Mouse (Mus musculus) thymus, postnatal 14 days (tissue): ENCODE measurements around the gene Dcst2.

Source experiments
- DNase-seq: peaks from one replicate; pipeline ENCODE4 v3.0.0; 2021

The Dcst2 gene

DNA sequence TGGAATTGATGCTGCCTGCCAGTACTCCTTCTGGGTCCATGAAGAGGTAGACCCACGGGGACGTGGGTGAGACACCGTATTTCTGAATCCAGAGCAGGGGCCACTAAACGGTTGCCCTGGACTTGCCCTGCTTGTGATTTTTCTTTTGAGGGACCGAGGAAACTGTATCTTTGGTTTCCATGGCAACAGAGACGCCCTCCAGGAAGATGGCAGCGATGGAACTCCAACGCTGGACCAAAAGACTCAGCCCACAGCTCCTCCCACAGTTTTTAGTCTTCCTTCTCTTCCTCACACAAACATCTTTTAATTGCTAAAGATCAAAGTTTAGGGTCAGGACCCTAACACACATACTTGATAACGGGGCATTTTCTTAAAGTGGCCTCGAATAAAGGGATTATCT is 29.8 kb upstream of the Dcst2 start:
- DNase-seq, result no peak

GRCm38 (mm10) chr3:89332476-89332875 is 29.3 kb upstream of the Dcst2 start:
- no peak for DNase-seq

GRCm38 (mm10) chr3:89333053-89333452 is 28.7 kb upstream of the Dcst2 start:
- no peak for DNase-seq

DNA sequence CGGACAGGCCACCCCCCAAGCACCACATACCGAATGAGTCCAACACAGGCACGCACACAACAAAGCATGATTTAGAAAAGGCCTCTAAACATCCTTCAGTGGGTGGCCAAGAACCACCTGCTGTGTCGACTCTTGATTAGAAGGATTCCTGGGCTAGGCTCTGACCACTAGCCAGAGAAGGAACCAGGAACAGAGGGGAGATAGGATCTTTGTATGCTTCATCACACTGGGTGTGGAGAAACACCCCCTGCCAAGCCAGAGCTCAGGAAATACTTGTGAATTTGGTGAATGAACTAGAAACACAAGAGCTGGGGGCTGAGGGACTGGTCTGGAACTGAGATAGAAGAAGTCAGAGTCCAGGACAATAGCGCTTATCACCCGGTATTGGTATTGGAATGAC is 25.2 kb upstream of the Dcst2 start:
- DNase-seq, result no peak

- no peak for DNase-seq
These were observed 24.6 kb upstream of the Dcst2 start for GRCm38 (mm10) chr3:89337062-89337720.

- peak; percentile 71 for DNase-seq
These were observed 23.8 kb upstream of the Dcst2 start, which contains the start of gene Efna4 for GRCm38 (mm10) chr3:89337721-89338578. Gene Efna4, minus strand, starts transcription at chr3:89338028.

DNA sequence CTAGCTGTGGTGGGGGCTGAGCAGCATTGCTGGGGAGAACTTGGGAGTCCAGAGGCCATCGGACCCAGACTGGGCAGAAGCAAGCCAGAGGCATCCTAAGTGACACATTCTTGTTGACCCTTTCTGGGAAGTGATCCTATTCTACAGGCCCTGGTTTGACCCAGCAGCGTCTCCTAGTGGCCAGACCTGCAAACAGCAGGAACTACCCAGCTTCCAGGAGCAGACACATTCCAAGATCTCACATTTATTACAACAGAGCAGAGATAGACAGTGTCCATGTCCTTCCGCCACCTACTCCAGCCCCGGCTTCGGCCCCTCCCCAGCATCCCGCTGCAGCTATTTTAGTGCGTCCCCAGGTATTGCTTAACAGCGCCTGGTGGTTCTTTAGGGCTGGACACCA is 22.4 kb upstream of the Dcst2 start:
- DNase-seq, result peak; percentile 71

GRCm38 (mm10) chr3:89340465-89340864 is 21.3 kb upstream of the Dcst2 start:
- DNase-seq, result peak; percentile 80

GRCm38 (mm10) chr3:89341794-89342193 is 20.0 kb upstream of the Dcst2 start:
- no peak for DNase-seq

DNA sequence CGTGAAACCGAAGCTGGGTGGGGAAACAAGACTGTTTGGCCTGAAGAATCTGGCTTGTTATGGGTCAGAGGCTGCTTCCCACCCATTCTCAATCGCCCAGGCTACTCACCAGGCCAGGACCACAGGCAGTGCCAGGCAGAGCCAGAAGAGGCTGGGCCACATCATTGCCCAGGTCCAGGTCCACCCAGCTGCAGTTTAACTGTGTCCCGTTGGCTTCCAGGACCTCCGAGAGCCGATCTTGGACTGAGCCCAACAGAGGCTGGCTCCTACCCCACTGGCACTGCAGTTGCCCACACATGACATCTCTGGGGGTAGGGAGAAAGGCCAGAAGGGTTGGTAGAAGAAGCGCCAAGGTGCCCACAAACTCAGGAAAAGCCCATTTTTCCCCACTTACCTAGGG is 18.5 kb upstream of the Dcst2 start:
- no peak for DNase-seq

- DNase-seq, result no peak
These were observed 14.8 kb upstream of the Dcst2 start for GRCm38 (mm10) chr3:89346815-89347540.

GRCm38 (mm10) chr3:89347916-89348315 is 13.9 kb upstream of the Dcst2 start:
- no peak for DNase-seq

- DNase-seq, result peak; percentile 14
These were observed 12.6 kb upstream of the Dcst2 start for GRCm38 (mm10) chr3:89348911-89349868.

GRCm38 (mm10) chr3:89349869-89350501 is 11.8 kb upstream of the Dcst2 start, which contains the start of gene Adam15:
Gene Adam15, minus strand, starts transcription at chr3:89349996.
- peak; percentile 89 for DNase-seq

DNA sequence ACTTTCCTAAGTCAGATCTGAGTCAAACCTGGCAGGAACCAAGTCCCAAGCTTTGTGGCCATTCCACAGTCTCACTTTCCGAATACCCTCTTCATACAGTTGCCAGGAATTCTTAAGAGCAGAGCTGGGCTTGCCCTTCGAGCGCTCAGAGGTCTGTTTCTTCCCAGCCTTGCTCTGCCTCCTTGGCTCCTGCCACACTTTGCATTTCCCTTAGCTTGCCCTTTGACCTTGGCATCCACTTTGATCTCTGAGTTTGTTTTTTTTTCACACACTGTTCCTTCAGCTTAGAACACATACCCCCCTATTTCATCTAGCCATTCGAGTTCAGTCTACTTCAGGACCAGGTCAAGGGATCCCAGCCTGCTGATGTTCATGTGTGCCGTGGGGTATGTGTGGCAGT is 10.5 kb upstream of the Dcst2 start:
- no peak for DNase-seq

DNA sequence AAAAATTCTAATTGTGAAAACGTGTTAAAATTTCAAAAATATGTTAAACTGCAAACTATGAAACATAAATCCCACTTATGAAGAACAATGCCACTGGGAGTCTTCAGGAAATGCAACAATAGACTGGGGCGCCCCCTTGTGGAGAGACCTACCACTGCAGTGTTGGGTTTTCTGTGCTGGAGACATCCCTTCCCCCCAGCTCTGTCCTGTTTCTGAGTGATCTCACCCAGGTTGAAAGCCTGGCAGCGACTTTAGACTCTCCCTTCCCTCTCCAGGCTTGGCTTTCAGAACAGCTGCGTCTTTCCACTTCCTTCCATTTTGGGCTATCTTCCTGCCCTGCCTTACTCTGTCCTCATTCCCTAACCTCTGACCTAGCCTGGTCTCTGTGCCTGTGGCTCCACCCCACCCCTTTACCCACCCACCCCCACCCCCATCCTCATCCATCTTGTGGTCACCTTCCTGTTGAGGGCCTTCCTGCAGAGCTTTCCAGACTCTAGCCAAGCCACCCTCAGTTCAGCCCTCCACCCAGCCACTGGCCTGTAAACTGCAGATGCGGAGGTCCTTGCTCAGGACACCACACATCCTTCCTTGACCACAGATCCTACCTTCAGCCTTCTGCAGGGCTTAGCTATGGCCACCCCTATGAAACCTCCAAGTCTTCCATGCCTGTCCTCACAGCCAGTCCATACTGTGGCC is 6.8 kb upstream of the Dcst2 start:
- DNase-seq, result peak; percentile 85

- no peak for DNase-seq
These were observed 6.3 kb upstream of the Dcst2 start for GRCm38 (mm10) chr3:89355512-89355902.

GRCm38 (mm10) chr3:89356029-89356428 is 5.7 kb upstream of the Dcst2 start:
- no peak for DNase-seq

DNA sequence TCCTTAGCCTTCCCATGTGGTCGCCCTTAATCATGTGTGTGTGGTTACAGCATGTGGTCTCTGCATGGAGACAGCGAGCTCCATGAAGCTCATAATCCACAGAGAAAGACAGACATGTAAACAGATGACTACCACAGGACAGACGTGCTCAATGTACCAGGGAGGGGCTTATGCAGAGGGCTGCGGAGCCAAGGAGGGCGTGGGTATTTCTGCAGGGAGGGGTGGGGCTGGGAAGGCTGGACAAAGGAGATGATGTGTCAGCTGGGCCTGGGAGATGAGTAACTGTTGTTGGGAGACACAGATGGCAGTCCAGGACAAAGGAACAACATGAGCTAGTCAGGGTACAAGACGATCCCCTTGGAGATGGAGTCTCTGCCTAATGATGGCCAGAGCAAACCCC is 2.1 kb upstream of the Dcst2 start:
- no peak for DNase-seq

GRCm38 (mm10) chr3:89360237-89360636 is 1.5 kb upstream of the Dcst2 start:
- DNase-seq, result no peak

DNA sequence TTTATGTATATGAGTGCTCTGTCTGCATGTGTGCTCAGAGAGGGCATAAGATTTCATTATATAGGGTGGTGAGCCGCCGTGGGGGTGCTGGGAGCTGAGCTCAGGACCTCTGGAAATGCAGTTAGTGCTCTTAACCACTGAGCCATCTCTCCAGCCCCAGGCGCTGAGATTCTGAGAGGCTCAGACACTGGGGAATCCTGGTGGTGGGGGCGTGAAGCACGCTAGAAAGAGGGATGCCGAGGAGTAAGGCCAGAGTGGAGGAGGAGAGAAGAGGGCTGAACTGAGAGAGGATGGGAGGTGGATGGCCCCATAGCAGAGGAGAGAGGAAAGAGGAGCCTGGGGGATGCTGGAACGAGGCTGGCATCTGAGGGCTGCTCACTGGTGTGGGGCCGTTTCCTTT is 2.9 kb downstream of the Dcst2 start:
- DNase-seq, result no peak
